Mouse (Mus musculus) E14TG2a.4 (cell line): ENCODE measurements around the gene D1Ertd622e.

Experiments used
- CTCF ChIP-seq: conservative IDR thresholded peaks from 2 replicates; pipeline ENCODE4 v1.5.1; 2014; ENCODE audit warnings: low read length
- NANOG ChIP-seq: IDR thresholded peaks from 2 replicates; pipeline ENCODE4 v1.6.1; 2014; ENCODE audit warnings: borderline replicate concordance, low read length, mixed read lengths
- POU5F1 ChIP-seq: IDR thresholded peaks from 2 replicates; pipeline ENCODE4 v1.6.1; 2014; ENCODE audit warnings: low read length, borderline replicate concordance

DNA sequence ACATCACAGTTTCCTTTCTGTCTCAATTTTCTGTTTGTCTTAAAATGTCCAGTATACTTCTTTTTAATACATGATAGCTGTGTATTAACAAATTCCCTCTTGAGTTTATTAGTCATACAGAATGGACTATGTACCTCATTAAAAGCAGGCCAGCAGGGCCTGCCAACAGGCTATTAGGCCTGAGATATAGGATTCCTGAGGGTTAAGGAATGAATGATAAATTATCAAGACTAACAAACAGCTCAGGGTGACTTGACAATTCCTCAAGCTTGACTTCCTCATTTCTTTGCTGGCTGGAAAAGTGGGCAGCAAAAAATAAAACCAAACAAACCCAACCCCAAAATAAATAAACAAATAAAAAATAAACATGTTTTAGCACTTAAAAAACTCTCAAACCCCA, 43.5 kb upstream of the D1Ertd622e start:
- no peak for TF ChIP-seq CTCF
- no peak for TF ChIP-seq NANOG
- no peak for TF ChIP-seq POU5F1
